Mouse (Mus musculus) MEL (cell line): ENCODE measurements around the gene Lix1l. TPM values are rescaled to one million over a fixed set of nuclear protein-coding genes. Genes with fewer than 3 reads are reported as not detected.

Experiments used
- DNase-seq: peaks from one replicate; pipeline ENCODE4 v3.0.0; 2011; ENCODE audit warnings: low read depth, low spot score
- H3K27ac ChIP-seq: 2 replicates; pipeline ENCODE4 v1.5.1; 2012; ENCODE audit warnings: low read depth, mild to moderate bottlenecking, control low read depth, low read length, moderate library complexity; ENCODE audit not compliant: control insufficient read depth
- H3K27me3 ChIP-seq, 2 experiments: fragments of 150-350 bp in 1 of 2; sonication (generic) in 1 of 2; 2 replicates each; pipeline ENCODE4 v1.6.1; 2012; ENCODE audit warnings: low read length in 2 of 2, mild to moderate bottlenecking in 2 of 2, improper control_type of control experiment in 1 of 2, moderate library complexity in 1 of 2; ENCODE audit not compliant: insufficient read depth in 2 of 2, control insufficient read depth in 1 of 2
- H3K36me3 ChIP-seq, 2 experiments: 2 replicates each; pipeline ENCODE4 v1.6.1; 2012 to 2014; ENCODE audit warnings: low read length in 2 of 2, improper control_type of control experiment in 1 of 2, inconsistent platforms in 1 of 2, mild to moderate bottlenecking in 1 of 2; ENCODE audit not compliant: insufficient read depth in 2 of 2, control insufficient read depth in 1 of 2
- H3K4me1 ChIP-seq, 2 experiments: fragments of 150-350 bp in 1 of 2; sonication (generic) in 1 of 2; 2 replicates each; pipeline ENCODE4 v1.6.1; 2012; ENCODE audit warnings: low read length in 2 of 2, improper control_type of control experiment in 1 of 2, mild to moderate bottlenecking in 1 of 2; ENCODE audit not compliant: insufficient read depth in 2 of 2, control insufficient read depth in 1 of 2
- H3K4me3 ChIP-seq, 2 experiments: fragments of 150-350 bp in 1 of 2; sonication (generic) in 1 of 2; 2 replicates each; pipeline ENCODE4 v1.5.1; 2012; ENCODE audit warnings: low read depth in 2 of 2, low read length in 2 of 2, mild to moderate bottlenecking in 2 of 2, moderate library complexity in 2 of 2, control low read depth in 1 of 2, improper control_type of control experiment in 1 of 2; ENCODE audit not compliant: control insufficient read depth in 1 of 2, insufficient read depth in 1 of 2
- H3K79me2 ChIP-seq: 2 replicates; pipeline ENCODE4 v1.6.1; 2012; ENCODE audit warnings: mild to moderate bottlenecking, low read length, moderate library complexity; ENCODE audit not compliant: control insufficient read depth, poor library complexity, insufficient read depth
- H3K9ac ChIP-seq: 2 replicates; pipeline ENCODE4 v1.6.1; 2012; ENCODE audit warnings: low read depth, mild to moderate bottlenecking, control low read depth, low read length, moderate library complexity; ENCODE audit not compliant: control insufficient read depth, poor library complexity, severe bottlenecking
- H3K9me3 ChIP-seq: fragments of 150-350 bp; sonication (generic); replicated peaks from 2 replicates; pipeline ENCODE4 v1.6.1; 2012; ENCODE audit warnings: mild to moderate bottlenecking, low read length, improper control_type of control experiment, moderate library complexity; ENCODE audit not compliant: insufficient read depth
- CHD1 ChIP-seq: IDR thresholded peaks from 2 replicates; pipeline ENCODE4 v1.6.1; 2012; ENCODE audit warnings: low read depth, mild to moderate bottlenecking, inconsistent platforms, low read length, improper control_type of control experiment
- E2F4 ChIP-seq: IDR thresholded peaks from 2 replicates; pipeline ENCODE4 v1.6.1; 2011; ENCODE audit warnings: low read depth, low read length, improper control_type of control experiment, borderline replicate concordance
- EP300 ChIP-seq, 2 experiments: IDR thresholded peaks; 2 replicates each; pipeline ENCODE4 v1.6.1; 2011; ENCODE audit warnings: improper control_type of control experiment in 2 of 2, low read length in 2 of 2, low read depth in 1 of 2, mild to moderate bottlenecking in 1 of 2
- GABPA ChIP-seq: IDR thresholded peaks from 2 replicates; pipeline ENCODE4 v1.6.1; 2012; ENCODE audit warnings: low read depth, mild to moderate bottlenecking, inconsistent platforms, low read length, improper control_type of control experiment, moderate library complexity
- HCFC1 ChIP-seq: IDR thresholded peaks from 2 replicates; pipeline ENCODE4 v1.6.1; 2012; ENCODE audit warnings: low read depth, mild to moderate bottlenecking, inconsistent platforms, low read length, improper control_type of control experiment, moderate library complexity
- KAT2A ChIP-seq: conservative IDR thresholded peaks from 2 replicates; pipeline ENCODE4 v1.6.1; 2012; ENCODE audit warnings: low read depth, low read length, improper control_type of control experiment, inconsistent platforms
- MAFK ChIP-seq: IDR thresholded peaks from 2 replicates; pipeline ENCODE4 v1.6.1; 2011; ENCODE audit warnings: low read depth, mild to moderate bottlenecking, low read length, improper control_type of control experiment, borderline replicate concordance
- MAX ChIP-seq: IDR thresholded peaks from 2 replicates; pipeline ENCODE4 v1.6.1; 2011; ENCODE audit warnings: low read length, improper control_type of control experiment
- MEF2A ChIP-seq: IDR thresholded peaks from 2 replicates; pipeline ENCODE4 v1.6.1; 2014; ENCODE audit warnings: low read depth, mild to moderate bottlenecking, inconsistent platforms, low read length, improper control_type of control experiment; ENCODE audit not compliant: poor library complexity, insufficient replicate concordance, severe bottlenecking; ENCODE audit errors: extremely low read depth
- MYC ChIP-seq: IDR thresholded peaks from 2 replicates; pipeline ENCODE4 v1.6.1; 2011; ENCODE audit warnings: low read depth, mild to moderate bottlenecking, low read length, improper control_type of control experiment, moderate library complexity
- NELFE ChIP-seq: IDR thresholded peaks from 2 replicates; pipeline ENCODE4 v1.6.1; 2011; ENCODE audit warnings: low read depth, low read length, improper control_type of control experiment
- NRF1 ChIP-seq: IDR thresholded peaks from 2 replicates; pipeline ENCODE4 v1.6.1; 2014; ENCODE audit warnings: low read depth, mild to moderate bottlenecking, inconsistent platforms, low read length, improper control_type of control experiment, moderate library complexity; ENCODE audit not compliant: poor library complexity, insufficient read depth, severe bottlenecking
- POLR2A ChIP-seq, 2 experiments: IDR thresholded peaks; 2 replicates each; pipeline ENCODE4 v1.6.1; 2011 to 2012; ENCODE audit warnings: low read length in 2 of 2, mild to moderate bottlenecking in 2 of 2, control low read depth in 1 of 2, improper control_type of control experiment in 1 of 2, low read depth in 1 of 2, moderate library complexity in 1 of 2; ENCODE audit not compliant: control insufficient read depth in 1 of 2, insufficient read depth in 1 of 2, poor library complexity in 1 of 2
- POLR2AphosphoS5 ChIP-seq: IDR thresholded peaks from 2 replicates; pipeline ENCODE4 v1.6.1; 2012; ENCODE audit warnings: low read depth, borderline replicate concordance, mild to moderate bottlenecking, inconsistent platforms, low read length, moderate library complexity, mixed read lengths
- RAD21 ChIP-seq: IDR thresholded peaks from 2 replicates; pipeline ENCODE4 v1.6.1; 2011; ENCODE audit warnings: mild to moderate bottlenecking, low read depth, low read length, improper control_type of control experiment
- RCOR1 ChIP-seq: IDR thresholded peaks from 2 replicates; pipeline ENCODE4 v1.6.1; 2012; ENCODE audit warnings: low read depth, mild to moderate bottlenecking, inconsistent platforms, low read length, improper control_type of control experiment
- SIN3A ChIP-seq: IDR thresholded peaks from 2 replicates; pipeline ENCODE4 v1.6.1; 2012; ENCODE audit warnings: low read length, improper control_type of control experiment, inconsistent platforms
- SMC3 ChIP-seq: IDR thresholded peaks from 2 replicates; pipeline ENCODE4 v1.6.1; 2011; ENCODE audit warnings: low read depth, low read length, improper control_type of control experiment
- TAL1 ChIP-seq: IDR thresholded peaks from 2 replicates; pipeline ENCODE4 v1.6.1; 2012; ENCODE audit warnings: mild to moderate bottlenecking, inconsistent platforms, low read length, moderate library complexity, mixed read lengths
- ZC3H11A ChIP-seq: IDR thresholded peaks from 2 replicates; pipeline ENCODE4 v1.6.1; 2012; ENCODE audit warnings: low read depth, mild to moderate bottlenecking, inconsistent platforms, low read length, improper control_type of control experiment
- ZKSCAN1 ChIP-seq: IDR thresholded peaks from 2 replicates; pipeline ENCODE4 v1.6.1; 2012; ENCODE audit warnings: low read depth, mild to moderate bottlenecking, inconsistent platforms, low read length, improper control_type of control experiment, moderate library complexity
- ZMIZ1 ChIP-seq: IDR thresholded peaks from 2 replicates; pipeline ENCODE4 v1.6.1; 2012; ENCODE audit warnings: low read depth, mild to moderate bottlenecking, inconsistent platforms, low read length, improper control_type of control experiment, moderate library complexity
- polyA plus RNA-seq, 2 experiments: library from polyadenylated mRNA; stranded (reverse) in 1 of 2; unstranded in 1 of 2; fragments of >175 nt in 1 of 2; fragments of >200 nt in 1 of 2; gene quantifications; 2 replicates each; pipeline versions ENCODE4 v1.2.1 to v1.2.4; 2012; ENCODE audit warnings: low replicate concordance in 2 of 2, low read depth in 1 of 2; ENCODE audit not compliant: insufficient read length in 2 of 2, insufficient read depth in 1 of 2, missing spikeins in 1 of 2
- total RNA-seq: library from RNA; depleted of rRNA; stranded (reverse); fragments of 300-350 nt; gene quantifications from 2 replicates; pipeline ENCODE4 v1.2.3, GENCODE M21; 2012

Lix1l gene
- total and polyA plus RNA-seq, 3 experiments: 5.4 to 17.0 TPM; not detected in 1

- H3K27me3 ChIP-seq: no peaks in the 10 kb centered on the region
- H3K36me3 ChIP-seq: peaks cover 0 to 10% of the 10 kb centered on the region in 2 experiments; a peak in 2 of 4 replicates
- TF ChIP-seq POLR2A (IDR thresholded peaks at IDR 0.05; ENCODE audit: control insufficient read depth in 1 of 2, insufficient read depth in 1 of 2, low read depth in 1 of 2, low read length in 2 of 2, poor library complexity in 1 of 2) (no peak), ZMIZ1 (0 out of 2 replicates have a peak, but pooled peaks have one; percentile 29), MAX (no peak), HCFC1 (no peak), KAT2A (no peak), ZC3H11A (no peak), NRF1 (no peak), SMC3 (no peak), TAL1 (no peak), ZKSCAN1 (no peak), RCOR1 (no peak), CHD1 (no peak), RAD21 (no peak), MEF2A (peak; percentile 71; the same call in 1 of the 2 replicates)
- no peak for DNase-seq
- peak within 1 kb of the TSS; percentile 37 for H3K9ac ChIP-seq
- H3K79me2 ChIP-seq: peaks cover 3% of the 10 kb centered on the region; the same call in 1 of the 2 replicates
- H3K27ac ChIP-seq: no peak within 1 kb of the TSS
- H3K9me3 ChIP-seq: no peaks in the 10 kb centered on the region
- peaks cover 9 to 10% of the 10 kb centered on the region in 2 experiments; a peak in 3 of 4 replicates for H3K4me1 ChIP-seq
- peak within 1 kb of the TSS; percentile 38 to 45 for H3K4me3 ChIP-seq
Observed at GRCm38 (mm10) chr3:96596228-96596707, 4.7 kb upstream of the Lix1l start, which contains the start of gene Ankrd34a. Gene Ankrd34a, plus strand, starts transcription at chr3:96596636.

GRCm38 (mm10) chr3:96596855-96597254 lies 4.1 kb upstream of the Lix1l start:
- Histone ChIP-seq H3K27ac (no peak overlapping the region), H3K27me3 (no peaks in the 10 kb centered on the region), H3K36me3 (peaks cover 0 to 12% of the 10 kb centered on the region in 2 experiments; a peak in 2 of 4 replicates), H3K4me3 (peak overlapping the region; percentile 38 to 45), H3K4me1 (peaks cover 11 to 14% of the 10 kb centered on the region in 2 experiments), H3K9me3 (no peaks in the 10 kb centered on the region), H3K9ac (peak overlapping the region; percentile 37), H3K79me2 (peaks cover 3% of the 10 kb centered on the region; the same call in 1 of the 2 replicates)
- TF ChIP-seq MAFK (no peak), EP300 (IDR thresholded peaks at IDR 0.05; ENCODE audit: low read depth in 1 of 2, low read length in 2 of 2) (no peak), POLR2AphosphoS5 (no peak), SIN3A (no peak), GABPA (no peak), E2F4 (no peak), POLR2A (IDR thresholded peaks at IDR 0.05; ENCODE audit: control insufficient read depth in 1 of 2, insufficient read depth in 1 of 2, low read depth in 1 of 2, low read length in 2 of 2, poor library complexity in 1 of 2) (no peak), MYC (no peak), NELFE (no peak)
- peak; percentile 30 for DNase-seq
